Mouse (Mus musculus): ENCODE results near the gene Gbf1.
A peak's percentile ranks its signal among the peaks of the same experiment; 100 is the strongest.

The Gbf1 gene

GRCm38 (mm10) chr19:46224882-46225281 lies 72.6 kb downstream of the Gbf1 start:
- DNase-seq, result no peak

- DNase-seq, result no peak
Observed at GRCm38 (mm10) chr19:46225506-46225905, 73.2 kb downstream of the Gbf1 start.

- no peak for DNase-seq
Observed at GRCm38 (mm10) chr19:46226295-46226694, 74.0 kb downstream of the Gbf1 start.

GRCm38 (mm10) chr19:46227300-46227699 lies 75.0 kb downstream of the Gbf1 start:
- no peak for DNase-seq

- DNase-seq, result no peak
Observed at GRCm38 (mm10) chr19:46234450-46234849, 82.1 kb downstream of the Gbf1 start.

GRCm38 (mm10) chr19:46236658-46237057 lies 84.3 kb downstream of the Gbf1 start:
- DNase-seq, result no peak

GRCm38 (mm10) chr19:46240246-46240645 lies 87.9 kb downstream of the Gbf1 start:
- no peak for DNase-seq

- DNase-seq, result no peak
Observed at GRCm38 (mm10) chr19:46242416-46242815, 90.1 kb downstream of the Gbf1 start.

- no peak for DNase-seq
Observed at GRCm38 (mm10) chr19:46244628-46245027, 92.3 kb downstream of the Gbf1 start.

GRCm38 (mm10) chr19:46248991-46249390 lies 96.7 kb downstream of the Gbf1 start:
- DNase-seq, result peak; percentile 13

- DNase-seq, result peak; percentile 62
Observed at GRCm38 (mm10) chr19:46254163-46254752, 101.9 kb downstream of the Gbf1 start.

- DNase-seq, result peak; percentile 41
Observed at GRCm38 (mm10) chr19:46264762-46265161, 112.5 kb downstream of the Gbf1 start.

GRCm38 (mm10) chr19:46275307-46275706 lies 123.0 kb downstream of the Gbf1 start:
- DNase-seq, result peak; percentile 14

GRCm38 (mm10) chr19:46282081-46282849 lies 130.0 kb downstream of the Gbf1 start:
- DNase-seq, result no peak

- DNase-seq, result no peak
Observed at GRCm38 (mm10) chr19:46284686-46285085, 132.4 kb downstream of the Gbf1 start.

GRCm38 (mm10) chr19:46285631-46286030 lies 133.3 kb downstream of the Gbf1 start:
- no peak for DNase-seq

GRCm38 (mm10) chr19:46286047-46286446 lies 133.7 kb downstream of the Gbf1 start:
- no peak for DNase-seq

GRCm38 (mm10) chr19:46286926-46287325 lies 134.6 kb downstream of the Gbf1 start:
- DNase-seq, result no peak

- no peak for DNase-seq
Observed at GRCm38 (mm10) chr19:46287566-46287965, 135.3 kb downstream of the Gbf1 start.

GRCm38 (mm10) chr19:46290535-46291105 lies 138.3 kb downstream of the Gbf1 start:
- no peak for DNase-seq

- DNase-seq, result no peak
Observed at GRCm38 (mm10) chr19:46296938-46297337, 144.6 kb downstream of the Gbf1 start.

- no peak for DNase-seq
Observed at GRCm38 (mm10) chr19:46300294-46301045, 148.2 kb downstream of the Gbf1 start.

GRCm38 (mm10) chr19:46302551-46302950 lies 150.2 kb downstream of the Gbf1 start:
- no peak for DNase-seq
